30 mouse cellular contexts compared by ENCODE assay signal in the genomic region with DNA sequence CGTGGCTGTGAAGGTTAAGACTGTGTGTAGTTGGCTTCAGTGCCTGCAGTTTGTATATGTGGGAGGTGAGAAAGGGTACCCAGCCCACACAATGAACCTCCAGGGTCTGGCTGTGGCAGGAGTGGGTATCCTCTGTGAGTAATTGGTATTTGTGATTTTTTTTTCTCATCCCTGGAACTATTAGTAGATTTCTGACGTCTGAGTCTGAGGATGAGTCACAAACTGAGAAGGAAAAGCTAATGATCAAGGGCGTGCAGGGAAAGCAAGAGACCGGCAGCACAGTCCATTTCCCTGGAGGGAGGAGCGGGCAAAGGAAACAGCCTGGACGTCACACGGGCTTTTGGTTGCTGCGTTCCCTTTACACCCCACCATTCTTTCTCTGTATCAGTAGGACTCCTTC. TPM values are rescaled to one million over a fixed set of nuclear protein-coding genes. Genes with fewer than 3 reads are reported as not detected.
DNase-seq lines count a peak whose midpoint lies in the region; ATAC-seq and TF ChIP-seq lines count a peak whose summit lies in the region.
"Had no signal": no experiment of that assay in that cellular context is flagged by ENCODE, and none has a peak within 500 bp of the region (broad histone marks: within the 10 kb centered on the region; RNA-seq: fewer than 3 reads in every experiment).

No protein-coding gene starts in this region.

- H3K4me3 ChIP-seq in cortical plate, adult 2 months (ENCODE audit: insufficient read depth, low read length): no peak overlapping the region
- H3K4me3 ChIP-seq in midbrain, embryonic 16.5 days (ENCODE audit: low read depth, low read length): no peak overlapping the region
- H3K4me3 ChIP-seq: forebrain, embryonic 10.5 days; gastrocnemius, adult 2 months; heart, embryonic 12.5 days; hindbrain, embryonic 10.5 days; liver, embryonic 15.5 days; midbrain, embryonic 15.5 days had no signal

- no peaks in the 10 kb centered on the region for H3K36me3 ChIP-seq in midbrain, embryonic 16.5 days (ENCODE audit: control insufficient read depth, insufficient read depth, low read length)
- H3K36me3 ChIP-seq: G1E; heart, embryonic 12.5 days; liver, embryonic 15.5 days; midbrain, embryonic 15.5 days had no signal

- ATAC-seq in midbrain, embryonic 16.5 days: no peak
- ATAC-seq: activated CD4-positive, CD25-positive, alpha-beta regulatory T cell, adult 4 months; forebrain, embryonic 16.5 days; hindbrain, postnatal 0 days; intestine, embryonic 16.5 days; midbrain, embryonic 15.5 days had no signal

- intact Hi-C loops in gastrocnemius, postnatal 36 days (cut with DNase I): no loop called here

- TF ChIP-seq POLR2A in cortical plate, adult 2 months (IDR thresholded peaks at IDR 0.05; ENCODE audit: extremely low read depth, insufficient read depth, low read length): no peak

- H3K9me3 ChIP-seq in midbrain, embryonic 16.5 days (replicated peaks; ENCODE audit: control insufficient read depth, low read length, poor library complexity, severe bottlenecking): no peaks in the 10 kb centered on the region
- H3K9me3 ChIP-seq: forebrain, embryonic 10.5 days; G1E; heart, embryonic 12.5 days; hindbrain, embryonic 10.5 days; liver, embryonic 15.5 days; midbrain, embryonic 15.5 days had no signal

- H3K9ac ChIP-seq in midbrain, embryonic 16.5 days (ENCODE audit: low read depth, low read length): no peak overlapping the region
- H3K9ac ChIP-seq: heart, embryonic 12.5 days; liver, embryonic 15.5 days; midbrain, embryonic 15.5 days had no signal

- H3K27me3 ChIP-seq in midbrain, embryonic 16.5 days (ENCODE audit: control insufficient read depth, insufficient read depth, low read depth, low read length): no peaks in the 10 kb centered on the region
- H3K27me3 ChIP-seq: liver, embryonic 15.5 days; midbrain, embryonic 15.5 days had no signal

- H3K4me2 ChIP-seq in midbrain, embryonic 16.5 days (ENCODE audit: low read length): no peak overlapping the region
- H3K4me2 ChIP-seq: heart, embryonic 12.5 days; liver, embryonic 15.5 days; midbrain, embryonic 15.5 days had no signal

- 0 out of 2 replicates have a peak overlapping the region, but pooled peaks have one; percentile 10 for H3K27ac ChIP-seq in cortical plate, adult 2 months (ENCODE audit: insufficient read depth, low read length)
- no peak overlapping the region for H3K27ac ChIP-seq in midbrain, embryonic 16.5 days (ENCODE audit: low read length)
- H3K27ac ChIP-seq: forebrain, embryonic 10.5 days; gastrocnemius, adult 2 months; hindbrain, postnatal 0 days; liver, embryonic 15.5 days; macrophage; midbrain, embryonic 15.5 days had no signal

- TF ChIP-seq CTCF in cortical plate, adult 2 months (IDR thresholded peaks at IDR 0.05; ENCODE audit: extremely low read depth, insufficient read depth, low read length): no peak

- DNase-seq in gastrocnemius, adult 18-20 months (ENCODE audit: low spot score): peak; percentile 26
- DNase-seq in gastrocnemius, postnatal 36 days: no peak
- peak; percentile 5 for DNase-seq in right cerebral cortex, postnatal 25 days
- DNase-seq in right cerebral cortex, adult 2 months (ENCODE audit: low spot score in 2 of 2): no peak
- no peak for DNase-seq in testis, postnatal 14 days (ENCODE audit: low spot score)
- DNase-seq: B cell, adult 2 months; cerebellum, adult 9-10 months; gastrocnemius, adult 2 months; heart, postnatal 10 days; spleen, adult 18-20 months had no signal

- peaks cover 9% of the 10 kb centered on the region for H3K4me1 ChIP-seq in cortical plate, adult 2 months (ENCODE audit: control insufficient read depth, insufficient read depth, low read length)
- H3K4me1 ChIP-seq in midbrain, embryonic 16.5 days (ENCODE audit: control insufficient read depth, insufficient read depth, low read length): no peaks in the 10 kb centered on the region; the same call in 1 of the 2 replicates
- H3K4me1 ChIP-seq: forebrain, embryonic 10.5 days; heart, embryonic 12.5 days; hindbrain, embryonic 10.5 days; liver, embryonic 15.5 days; midbrain, embryonic 15.5 days had no signal

- 80% methylated on average over 8 of the region's 8 CpGs for WGBS in midbrain, embryonic 16.5 days

RNA-seq across cellular contexts. Expression of gene Ildr2, which starts 43.0 kb away (rescaled TPM):
- 1 to 10 TPM; 1.3 to 1.8 TPM for total RNA-seq in gastrocnemius, adult 18-20 months (2021)
- total RNA-seq in gastrocnemius, postnatal 36 days (2021): 1 to 10 TPM; 1.2 to 1.6 TPM
- polyA plus RNA-seq in cortical plate, adult 2 months (2012; rRNA removed): 27.8 and 28.9 TPM in 2 replicates
- polyA plus RNA-seq in midbrain, embryonic 16.5 days (2015; fragmentation: Nextera tagmentation; extraction: Ambion mirVana): 4.0 and 4.5 TPM in 2 replicates
- total RNA-seq: CH12.LX; common myeloid progenitor, adult 5-6 weeks; granulocyte monocyte progenitor cell, adult 5-6 weeks had no signal
- polyA plus RNA-seq: activated CD4-positive, CD25-positive, alpha-beta regulatory T cell, adult 4 months; G1E; macrophage had no signal

RNA-seq across cellular contexts. Expression of gene Mael, which starts 58.4 kb away (rescaled TPM):
- total RNA-seq in gastrocnemius, adult 18-20 months (2021): not detected
- not detected for total RNA-seq in gastrocnemius, postnatal 36 days (2021)
- 0.06 TPM in 1 of 2 replicates, not detected in the other for polyA plus RNA-seq in cortical plate, adult 2 months (2012; rRNA removed)
- 0.14 TPM in 1 of 2 replicates, not detected in the other for polyA plus RNA-seq in midbrain, embryonic 16.5 days (2015; fragmentation: Nextera tagmentation; extraction: Ambion mirVana)
- total RNA-seq: CH12.LX; common myeloid progenitor, adult 5-6 weeks; gastrocnemius, adult 2 months; granulocyte monocyte progenitor cell, adult 5-6 weeks; heart, postnatal 10 days; hindbrain, postnatal 0 days had no signal
- polyA plus RNA-seq: activated CD4-positive, CD25-positive, alpha-beta regulatory T cell, adult 4 months; embryonic facial prominence, embryonic 11.5 days; forebrain, embryonic 10.5 days; forebrain, embryonic 16.5 days; G1E; heart, embryonic 12.5 days; intestine, embryonic 16.5 days; lung, embryonic 16.5 days; macrophage; midbrain, embryonic 15.5 days; neural tube, embryonic 14.5 days; urinary bladder, adult 2 months had no signal

Comparison
In these comparisons a context has a peak if more than half of its experiments do, and no peak if none do; other contexts are left out.
1. DNase-seq: peak in gastrocnemius, adult 18-20 months (single experiment) and right cerebral cortex, postnatal 25 days (single experiment); none in gastrocnemius, postnatal 36 days (0 of 2), right cerebral cortex, adult 2 months (0 of 2) and testis, postnatal 14 days (single experiment).